Mouse (Mus musculus) thymus, adult 2 months (tissue): ENCODE measurements around the gene Rhbdf2.

Experiments
- CTCF ChIP-seq: fragments of 200-500 bp; IDR thresholded peaks from 2 replicates; pipeline ENCODE4 v1.5.1; 2012; ENCODE audit warnings: mild to moderate bottlenecking, control low read depth, low read length, moderate library complexity, borderline replicate concordance; ENCODE audit not compliant: control insufficient read depth, poor library complexity, insufficient read depth; ENCODE audit errors: extremely low read depth
- POLR2A ChIP-seq: fragments of 200-500 bp; IDR thresholded peaks from 2 replicates; pipeline ENCODE4 v1.6.1; 2012; ENCODE audit warnings: mild to moderate bottlenecking, low read length, control low read depth, moderate library complexity; ENCODE audit not compliant: control insufficient read depth, poor library complexity, insufficient read depth; ENCODE audit errors: extremely low read depth

DNA sequence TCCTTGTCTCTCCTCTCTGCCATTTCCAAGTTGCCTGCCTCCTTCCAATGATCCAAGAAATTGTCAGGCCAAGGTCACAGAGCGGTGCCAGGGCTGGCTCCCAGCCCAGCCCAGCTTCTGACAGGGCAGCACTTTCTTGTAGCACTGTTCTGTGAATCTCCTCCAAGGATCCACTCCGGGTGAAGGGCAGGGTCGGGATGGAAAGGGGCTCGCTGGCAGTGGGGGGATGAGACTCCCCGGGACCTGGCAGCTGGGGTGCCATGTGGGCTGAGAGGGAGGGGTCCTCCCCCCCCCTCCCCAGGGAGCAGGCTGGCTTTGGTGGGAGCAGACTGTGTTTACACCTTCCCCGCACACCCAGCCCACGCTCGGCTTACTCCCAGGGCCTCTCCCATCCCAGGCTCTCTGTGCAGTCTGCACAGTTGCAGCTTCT lies 35.1 kb upstream of the Rhbdf2 start:
- TF ChIP-seq POLR2A: no peak
- TF ChIP-seq CTCF: no peak
